Mouse (Mus musculus) heart, embryonic 15.5 days (tissue): Measurements from ENCODE around the gene Hapln2. TPM values are rescaled to one million over a fixed set of nuclear protein-coding genes. Genes with fewer than 3 reads are reported as not detected.
A peak's percentile ranks its signal among the peaks of the same experiment; 100 is the strongest.

ENCODE experiments used
- ATAC-seq: fragments of 200-750 bp; cut with Nextera tagmentation; replicated peaks from 2 replicates; pipeline ENCODE4 v1.8.0; 2017; ENCODE audit warnings: low read depth, moderate TSS enrichment; ENCODE audit not compliant: insufficient number of reproducible peaks, insufficient read depth, low FRiP score
- H3K27ac ChIP-seq: fragments of 300-500 bp; sonication (generic); 2 replicates; pipeline ENCODE4 v1.5.1; 2015; ENCODE audit warnings: mild to moderate bottlenecking, inconsistent platforms
- H3K27me3 ChIP-seq: fragments of 300-500 bp; sonication (generic); 2 replicates; pipeline ENCODE4 v1.6.1; 2015; ENCODE audit warnings: inconsistent platforms
- H3K36me3 ChIP-seq: fragments of 300-500 bp; sonication (generic); 2 replicates; pipeline ENCODE4 v1.6.1; 2015; ENCODE audit warnings: mild to moderate bottlenecking, inconsistent platforms
- H3K4me1 ChIP-seq: fragments of 300-500 bp; sonication (generic); replicated peaks from 2 replicates; pipeline ENCODE4 v1.6.1; 2015; ENCODE audit warnings: inconsistent platforms
- H3K4me2 ChIP-seq: fragments of 300-500 bp; sonication (generic); 2 replicates; pipeline ENCODE4 v1.6.1; 2015; ENCODE audit warnings: inconsistent platforms, mild to moderate bottlenecking, moderate library complexity
- H3K4me3 ChIP-seq: fragments of 300-500 bp; sonication (generic); 2 replicates; pipeline ENCODE4 v1.5.1; 2015; ENCODE audit warnings: mild to moderate bottlenecking, inconsistent platforms
- H3K9ac ChIP-seq: fragments of 300-500 bp; sonication (generic); 2 replicates; pipeline ENCODE4 v1.6.1; 2015; ENCODE audit warnings: mild to moderate bottlenecking, inconsistent platforms
- H3K9me3 ChIP-seq: fragments of 300-500 bp; sonication (generic); replicated peaks from 2 replicates; pipeline ENCODE4 v1.6.1; 2016; ENCODE audit warnings: inconsistent platforms
- WGBS: fragments of 180-500 bp; shearing (Covaris S2); methylation state at CpG from one replicate; pipeline ENCODE4 v1.1.7; 2015; ENCODE audit warnings: mixed read lengths; 5-methylcytosine and 5-hydroxymethylcytosine counted together
- polyA plus RNA-seq: library from polyadenylated mRNA; unstranded; fragments of >200 nt; fragmentation: Nextera tagmentation; extraction: Ambion mirVana; gene quantifications from 2 replicates; pipeline ENCODE4 v1.2.1, GENCODE M21; 2015

Gene Hapln2
- polyA plus RNA-seq, 1 experiment from 2014 or later: 0.15 TPM

DNA sequence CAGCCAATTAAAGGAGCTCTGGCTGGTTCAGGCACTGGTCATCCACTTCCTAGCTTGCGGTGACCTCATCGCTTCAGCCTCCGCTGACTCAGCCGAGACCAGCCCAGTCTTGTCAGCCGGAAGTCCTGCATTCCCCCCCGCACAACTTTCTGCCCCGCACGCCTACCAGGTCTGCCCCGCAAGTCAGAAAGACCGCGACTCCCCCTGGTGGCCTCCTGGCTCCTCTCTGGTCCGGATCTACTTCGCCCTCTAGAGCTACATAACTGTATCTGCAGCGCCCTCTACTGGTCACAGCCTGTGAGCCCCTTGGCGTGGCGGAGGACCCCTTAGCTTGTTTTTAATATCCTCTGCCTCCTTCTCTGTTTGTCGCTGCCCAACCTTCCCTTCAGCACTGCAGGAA, 40.5 kb downstream of the Hapln2 start:
- Histone ChIP-seq H3K4me3 (peak overlapping the region; percentile 43), H3K9me3 (no peaks in the 10 kb centered on the region), H3K9ac (peak overlapping the region; percentile 28; the same call in 1 of the 2 replicates), H3K27ac (peak overlapping the region; percentile 72; the same call in 1 of the 2 replicates), H3K4me1 (peaks cover 61% of the 10 kb centered on the region), H3K4me2 (peak overlapping the region; percentile 70), H3K27me3 (peaks cover 35% of the 10 kb centered on the region), H3K36me3 (no peaks in the 10 kb centered on the region)
- 0% methylated on average over 17 of the region's 17 CpGs for WGBS
- ATAC-seq: peak; percentile 63

DNA sequence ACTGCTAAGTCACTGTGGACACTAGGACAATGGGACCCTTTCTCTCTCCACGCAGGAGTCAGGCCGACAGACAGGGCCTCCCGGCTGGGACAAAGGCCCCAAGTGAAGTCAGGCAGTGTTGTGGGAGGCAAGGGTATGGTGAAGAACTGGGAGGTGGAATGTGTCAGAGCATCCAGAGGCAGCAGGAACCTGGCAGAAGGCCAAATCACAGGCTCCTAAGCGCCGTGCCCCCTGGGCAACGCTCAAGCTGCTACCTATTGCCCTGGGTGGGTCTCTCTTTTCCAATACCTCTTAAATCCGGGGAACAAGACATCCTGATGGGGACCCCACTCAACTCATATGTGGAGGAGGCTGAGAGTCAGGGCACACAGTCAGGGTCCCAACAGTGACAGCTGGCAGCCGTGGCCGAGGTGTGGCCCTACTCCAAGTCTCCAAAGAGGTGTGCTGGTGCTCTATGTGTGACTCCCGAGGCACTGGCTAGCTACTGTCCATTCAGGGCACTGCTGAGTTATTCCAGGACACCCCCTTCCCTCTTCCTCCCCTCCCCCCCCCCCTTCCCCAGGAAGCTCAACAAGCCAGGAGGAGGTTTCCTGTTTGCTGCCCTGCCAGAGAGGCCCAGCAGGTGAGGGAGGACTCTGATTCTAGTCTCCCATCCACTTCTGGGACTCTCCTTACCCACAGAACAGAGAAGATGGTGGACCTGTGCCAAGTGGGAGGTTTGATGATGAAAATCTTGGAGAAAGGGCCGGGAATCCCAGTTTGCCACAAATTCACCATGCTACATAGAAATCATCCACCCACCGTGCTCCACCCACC, 41.7 kb downstream of the Hapln2 start:
- H3K4me1 ChIP-seq: peaks cover 73% of the 10 kb centered on the region
- H3K4me3 ChIP-seq: no peak overlapping the region
- H3K9me3 ChIP-seq: no peaks in the 10 kb centered on the region
- no peaks in the 10 kb centered on the region for H3K36me3 ChIP-seq
- H3K27ac ChIP-seq: peak overlapping the region; percentile 72
- WGBS: 22% methylated on average over 12 of the region's 12 CpGs
- H3K9ac ChIP-seq: peak overlapping the region; percentile 9; the same call in 1 of the 2 replicates
- peaks cover 24% of the 10 kb centered on the region for H3K27me3 ChIP-seq
- no peak for ATAC-seq
- peak overlapping the region; percentile 70; the same call in 1 of the 2 replicates for H3K4me2 ChIP-seq

- peaks cover 76% of the 10 kb centered on the region for H3K4me1 ChIP-seq
- H3K4me2 ChIP-seq: no peak overlapping the region
- H3K9ac ChIP-seq: peak overlapping the region; percentile 22; the same call in 1 of the 2 replicates
Observed at GRCm38 (mm10) chr3:87984094-87984493, 43.3 kb downstream of the Hapln2 start.

DNA sequence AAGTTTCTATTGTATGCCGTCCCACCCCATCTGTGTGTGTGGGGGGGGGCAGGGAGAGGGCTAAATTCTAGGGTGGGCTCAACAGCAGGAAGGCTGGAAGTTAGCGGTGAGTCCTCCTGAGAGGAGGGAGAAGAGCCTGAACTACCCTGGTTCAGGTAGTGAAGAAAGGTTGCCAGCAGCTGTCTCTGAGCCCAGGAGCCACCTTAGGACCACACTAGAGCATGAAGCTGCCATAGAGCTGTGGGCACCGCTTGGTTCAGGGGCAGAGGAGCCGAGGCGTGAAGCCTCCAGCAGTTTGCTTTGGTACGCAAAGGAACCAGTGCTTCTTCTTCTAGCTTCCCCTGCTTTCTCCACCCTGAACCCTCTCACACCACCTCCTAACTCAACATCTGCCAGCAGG, 43.8 kb downstream of the Hapln2 start:
- ATAC-seq: no peak
- 48% methylated on average over 6 of the region's 6 CpGs for WGBS
- no peaks in the 10 kb centered on the region for H3K36me3 ChIP-seq
- peak overlapping the region; percentile 53 for H3K4me2 ChIP-seq
- peaks cover 3% of the 10 kb centered on the region for H3K27me3 ChIP-seq
- H3K27ac ChIP-seq: peak overlapping the region; percentile 90
- no peaks in the 10 kb centered on the region for H3K9me3 ChIP-seq
- peak overlapping the region; percentile 22; the same call in 1 of the 2 replicates for H3K9ac ChIP-seq
- 0 out of 2 replicates have a peak overlapping the region, but pooled peaks have one; percentile 10 for H3K4me3 ChIP-seq
- H3K4me1 ChIP-seq: peaks cover 79% of the 10 kb centered on the region

More at GRCm38 (mm10) chr3:87984094-87984493, 43.3 kb downstream of the Hapln2 start:
- peaks cover 8% of the 10 kb centered on the region for H3K27me3 ChIP-seq
- H3K9me3 ChIP-seq: no peaks in the 10 kb centered on the region
- H3K36me3 ChIP-seq: no peaks in the 10 kb centered on the region
- no peak for ATAC-seq
- H3K27ac ChIP-seq: peak overlapping the region; percentile 90
- 24% methylated on average over 3 of the region's 3 CpGs for WGBS
- H3K4me3 ChIP-seq: no peak overlapping the region

DNA sequence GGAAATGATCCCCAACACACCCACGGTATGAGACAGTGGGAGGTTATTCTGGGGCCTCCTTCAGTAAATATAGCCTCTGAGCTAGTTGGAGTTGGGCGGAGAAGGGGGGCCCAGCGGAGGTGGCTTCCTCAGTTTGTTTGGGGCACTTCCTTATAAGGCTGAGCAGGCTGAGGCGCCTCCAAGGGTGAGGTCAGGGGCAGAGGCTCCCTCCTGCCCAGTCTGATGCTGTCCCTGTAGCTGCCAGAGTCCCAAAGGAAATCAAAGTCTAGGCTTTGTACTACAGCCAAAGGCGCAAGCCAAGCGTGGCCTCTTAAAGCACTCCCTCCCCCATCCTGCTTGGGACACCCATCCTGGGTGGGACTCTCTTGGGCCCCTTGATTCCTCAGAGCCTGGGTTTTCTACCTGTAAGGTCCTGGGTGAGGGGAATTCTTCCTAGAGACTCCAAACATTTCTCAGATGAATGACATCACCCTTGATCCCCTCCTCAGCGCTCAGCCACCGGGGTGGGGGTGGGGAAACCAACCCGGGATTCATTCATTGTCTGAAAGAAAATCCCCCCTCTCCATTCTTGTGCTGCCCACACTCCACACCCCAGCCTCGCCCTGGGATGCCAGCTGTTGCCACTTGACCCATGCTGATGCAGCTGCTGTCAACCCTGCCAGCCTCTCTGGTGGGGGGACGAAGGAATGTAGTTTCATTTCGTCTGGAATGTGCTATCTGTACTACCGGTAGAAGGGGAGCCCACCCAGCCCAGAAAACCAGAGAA, 44.4 kb downstream of the Hapln2 start:
- Histone ChIP-seq H3K4me3 (0 out of 2 replicates have a peak overlapping the region, but pooled peaks have one; percentile 10), H3K27ac (peak overlapping the region; percentile 90), H3K4me1 (peaks cover 81% of the 10 kb centered on the region), H3K9me3 (no peaks in the 10 kb centered on the region), H3K9ac (peak overlapping the region; percentile 35; the same call in 1 of the 2 replicates), H3K36me3 (no peaks in the 10 kb centered on the region), H3K4me2 (peak overlapping the region; percentile 53), H3K27me3 (no peaks in the 10 kb centered on the region)
- peak; percentile 68 for ATAC-seq
- 8% methylated on average over 13 of the region's 13 CpGs for WGBS

- Histone ChIP-seq H3K27me3 (no peaks in the 10 kb centered on the region), H3K27ac (peak overlapping the region; percentile 90), H3K9me3 (no peaks in the 10 kb centered on the region), H3K36me3 (no peaks in the 10 kb centered on the region), H3K9ac (peak overlapping the region; percentile 35; the same call in 1 of the 2 replicates), H3K4me1 (peaks cover 72% of the 10 kb centered on the region), H3K4me2 (peak overlapping the region; percentile 53), H3K4me3 (no peak overlapping the region)
- peak; percentile 45 for ATAC-seq
- whole genome bisulfite sequencing: 25% methylated on average over 12 of the region's 12 CpGs
Observed at GRCm38 (mm10) chr3:87981894-87982835, 45.2 kb downstream of the Hapln2 start.

- Histone ChIP-seq H3K36me3 (0 out of 2 replicates have a peak, but pooled peaks cover under 1% of the 10 kb centered on the region), H3K4me1 (peaks cover 65% of the 10 kb centered on the region), H3K9me3 (no peaks in the 10 kb centered on the region), H3K27ac (peak overlapping the region; percentile 90; the same call in 1 of the 2 replicates), H3K4me2 (no peak overlapping the region), H3K9ac (no peak overlapping the region), H3K4me3 (no peak overlapping the region), H3K27me3 (no peaks in the 10 kb centered on the region)
- no peak for ATAC-seq
- 80% methylated on average over 6 of the region's 6 CpGs for WGBS
Observed at GRCm38 (mm10) chr3:87981214-87981760, 46.1 kb downstream of the Hapln2 start.

DNA sequence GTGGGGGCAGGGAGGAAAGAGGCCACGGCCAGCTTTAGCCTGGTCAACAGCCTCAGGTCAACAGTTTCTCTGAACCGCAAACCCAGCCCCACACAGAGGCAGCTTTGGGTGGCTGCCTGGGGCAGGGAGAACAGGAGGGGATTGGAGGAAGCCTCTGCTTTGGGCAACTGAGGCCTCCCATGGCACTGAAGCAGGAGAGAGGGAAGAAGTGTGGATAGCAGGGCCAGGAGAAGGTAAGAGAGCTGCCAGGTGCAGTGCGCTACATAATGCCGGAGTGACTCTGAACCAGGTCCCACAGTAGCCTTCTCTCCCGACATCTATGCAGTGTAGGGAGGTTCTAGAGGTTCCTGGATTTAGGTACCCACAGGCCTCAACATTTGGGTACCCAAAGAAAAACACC, 46.7 kb downstream of the Hapln2 start:
- Histone ChIP-seq H3K27ac (no peak overlapping the region), H3K9ac (no peak overlapping the region), H3K4me2 (no peak overlapping the region), H3K36me3 (0 out of 2 replicates have a peak, but pooled peaks cover 2% of the 10 kb centered on the region), H3K4me3 (no peak overlapping the region), H3K4me1 (peaks cover 59% of the 10 kb centered on the region), H3K27me3 (no peaks in the 10 kb centered on the region), H3K9me3 (no peaks in the 10 kb centered on the region)
- no peak for ATAC-seq
- WGBS: 68% methylated on average over 5 of the region's 5 CpGs

DNA sequence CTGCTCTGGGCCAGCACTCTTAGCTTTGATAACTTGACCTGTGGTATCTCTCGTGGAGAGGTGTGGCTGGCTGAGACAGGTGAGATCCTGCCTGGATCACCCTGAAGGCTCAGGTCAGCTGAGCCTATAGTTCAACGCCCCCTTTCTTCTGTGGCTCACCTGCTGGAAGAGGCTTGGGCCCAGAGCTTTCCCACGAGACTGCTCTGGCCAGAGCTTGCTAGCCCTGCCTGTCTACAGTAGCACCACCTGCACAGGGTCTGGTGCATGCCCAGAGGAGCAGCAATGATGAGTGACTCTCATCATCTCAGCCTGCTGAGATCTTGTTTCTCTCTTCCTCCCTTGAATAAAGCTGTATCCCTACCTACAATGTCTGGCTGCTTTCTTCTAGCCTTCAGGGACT, 47.3 kb downstream of the Hapln2 start:
- Histone ChIP-seq H3K27me3 (no peaks in the 10 kb centered on the region), H3K4me2 (no peak overlapping the region), H3K4me1 (peaks cover 53% of the 10 kb centered on the region), H3K27ac (no peak overlapping the region), H3K9ac (peak overlapping the region; percentile 13; the same call in 1 of the 2 replicates), H3K4me3 (no peak overlapping the region), H3K9me3 (no peaks in the 10 kb centered on the region), H3K36me3 (0 out of 2 replicates have a peak, but pooled peaks cover 2% of the 10 kb centered on the region)
- ATAC-seq: no peak
- 48% methylated on average over 3 of the region's 3 CpGs for WGBS

- Histone ChIP-seq H3K9me3 (no peaks in the 10 kb centered on the region), H3K36me3 (0 out of 2 replicates have a peak, but pooled peaks cover 2% of the 10 kb centered on the region), H3K27me3 (no peaks in the 10 kb centered on the region), H3K4me1 (peaks cover 51% of the 10 kb centered on the region), H3K4me3 (no peak overlapping the region), H3K27ac (no peak overlapping the region), H3K4me2 (no peak overlapping the region), H3K9ac (no peak overlapping the region)
- 78% methylated on average over 5 of the region's 5 CpGs for WGBS
- ATAC-seq: no peak
Observed at GRCm38 (mm10) chr3:87979493-87979892, 47.9 kb downstream of the Hapln2 start.
